Mouse (Mus musculus): ENCODE measurements around the gene Sdf4. TPM values are rescaled to one million over a fixed set of nuclear protein-coding genes. Genes with fewer than 3 reads are reported as not detected.
A peak's percentile ranks its signal among the peaks of the same experiment; 100 is the strongest.

The Sdf4 gene
- polyA plus RNA-seq, 1 experiment from 2014 or later = 175 TPM

GRCm38 (mm10) chr4:156014436-156014835 lies 21.8 kb downstream of the Sdf4 start:
- no peak overlapping the region for H3K4me3 ChIP-seq
- ATAC-seq (ENCODE audit: insufficient number of reproducible peaks, low FRiP score, low TSS enrichment, low read depth) = no peak
- WGBS = 83% methylated on average over 2 of the region's 2 CpGs
- no peaks in the 10 kb centered on the region for H3K9me3 ChIP-seq
- no peak overlapping the region for H3K27ac ChIP-seq
- H3K36me3 ChIP-seq = peaks cover 51% of the 10 kb centered on the region
- no peaks in the 10 kb centered on the region for H3K4me1 ChIP-seq
- H3K4me2 ChIP-seq = no peak overlapping the region
- H3K9ac ChIP-seq = no peak overlapping the region
- no peaks in the 10 kb centered on the region for H3K27me3 ChIP-seq

DNA sequence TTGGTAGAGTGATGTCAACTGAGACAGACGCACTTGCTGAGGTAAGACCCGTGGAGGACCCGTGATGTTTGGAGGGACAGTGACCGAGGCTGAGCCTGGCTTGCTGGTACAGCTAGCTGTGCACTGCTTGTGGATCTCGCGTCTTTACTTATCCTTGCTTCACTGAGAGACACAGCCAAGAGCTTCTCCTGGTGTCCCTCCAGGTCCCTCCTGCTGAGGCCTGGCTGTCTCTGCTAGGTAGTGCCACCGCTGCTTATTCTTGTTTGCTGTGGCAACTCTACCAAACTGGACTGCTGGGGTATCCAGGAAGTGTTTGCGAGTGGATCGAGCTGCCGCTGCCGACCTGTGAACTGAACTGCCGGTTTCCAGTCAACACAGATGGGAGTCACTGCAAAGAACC lies 27.1 kb downstream of the Sdf4 start:
- WGBS = 92% methylated on average over 12 of the region's 12 CpGs
- no peak overlapping the region for H3K4me2 ChIP-seq
- H3K4me3 ChIP-seq = no peak overlapping the region
- no peak for ATAC-seq (ENCODE audit: insufficient number of reproducible peaks, low FRiP score, low TSS enrichment, low read depth)
- no peaks in the 10 kb centered on the region for H3K9me3 ChIP-seq
- no peaks in the 10 kb centered on the region for H3K27me3 ChIP-seq
- no peak overlapping the region for H3K27ac ChIP-seq
- H3K9ac ChIP-seq = no peak overlapping the region
- H3K4me1 ChIP-seq = no peaks in the 10 kb centered on the region
- peaks cover 23% of the 10 kb centered on the region for H3K36me3 ChIP-seq

DNA sequence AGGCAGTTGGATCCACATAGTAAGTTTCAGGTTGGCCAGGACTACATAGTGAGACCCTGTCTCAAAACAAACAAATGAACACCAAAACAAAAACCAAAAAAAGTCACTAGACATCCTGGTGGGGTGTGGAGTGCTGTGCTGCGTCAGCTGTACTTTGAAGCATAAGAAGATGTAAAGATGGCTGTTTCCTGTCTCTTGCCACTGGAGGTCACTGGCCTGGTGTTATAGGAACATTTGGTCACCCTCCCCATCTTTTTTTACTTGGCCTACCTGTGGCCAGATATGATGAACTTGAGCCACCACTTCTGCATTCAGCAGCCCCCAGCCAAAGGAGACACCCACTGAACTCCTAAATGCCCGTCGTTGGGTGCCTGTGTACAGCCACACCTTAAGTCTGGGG lies 28.7 kb downstream of the Sdf4 start:
- H3K4me3 ChIP-seq = no peak overlapping the region
- peaks cover 10% of the 10 kb centered on the region for H3K4me1 ChIP-seq
- H3K4me2 ChIP-seq = no peak overlapping the region
- H3K36me3 ChIP-seq = peaks cover 25% of the 10 kb centered on the region
- H3K27me3 ChIP-seq = no peaks in the 10 kb centered on the region
- H3K27ac ChIP-seq = no peak overlapping the region
- H3K9me3 ChIP-seq = no peaks in the 10 kb centered on the region
- 67% methylated on average over 3 of the region's 3 CpGs for WGBS
- H3K9ac ChIP-seq = no peak overlapping the region
- ATAC-seq (ENCODE audit: insufficient number of reproducible peaks, low FRiP score, low TSS enrichment, low read depth) = no peak

GRCm38 (mm10) chr4:156021942-156022419 lies 29.3 kb downstream of the Sdf4 start:
- WGBS = 65% methylated on average over 9 of the region's 9 CpGs
- H3K4me2 ChIP-seq = no peak overlapping the region
- no peak for ATAC-seq (ENCODE audit: insufficient number of reproducible peaks, low FRiP score, low TSS enrichment, low read depth)

DNA sequence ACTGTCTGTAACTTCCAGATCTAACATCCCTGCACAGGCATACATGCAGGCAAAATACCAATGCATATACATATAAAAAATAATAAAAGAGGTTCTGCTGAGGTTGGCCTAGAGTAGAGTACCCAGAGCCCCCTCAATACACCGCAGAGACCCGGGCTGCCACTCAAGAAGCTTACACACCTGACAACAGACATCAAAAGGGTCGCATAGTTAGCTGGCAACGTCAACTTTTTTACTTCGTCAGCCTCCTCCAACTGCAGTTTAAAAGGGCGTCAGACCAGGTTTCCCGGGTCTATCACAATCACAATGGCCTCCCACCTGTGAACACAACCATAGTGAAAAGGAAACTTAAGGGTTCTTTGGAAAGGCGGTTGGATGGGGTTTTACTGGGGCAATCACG lies 30.8 kb downstream of the Sdf4 start:
- 77% methylated on average over 9 of the region's 9 CpGs for WGBS
- H3K4me1 ChIP-seq = peaks cover 14% of the 10 kb centered on the region
- no peak overlapping the region for H3K4me2 ChIP-seq
- H3K36me3 ChIP-seq = peaks cover 42% of the 10 kb centered on the region
- H3K27ac ChIP-seq = no peak overlapping the region
- H3K27me3 ChIP-seq = no peaks in the 10 kb centered on the region
- no peak overlapping the region for H3K4me3 ChIP-seq
- H3K9me3 ChIP-seq = no peaks in the 10 kb centered on the region
- ATAC-seq (ENCODE audit: insufficient number of reproducible peaks, low FRiP score, low TSS enrichment, low read depth) = no peak
- H3K9ac ChIP-seq = no peak overlapping the region

More at GRCm38 (mm10) chr4:156021942-156022419, 29.3 kb downstream of the Sdf4 start:
- Histone ChIP-seq H3K27me3 (no peaks in the 10 kb centered on the region), H3K36me3 (peaks cover 29% of the 10 kb centered on the region), H3K9me3 (no peaks in the 10 kb centered on the region), H3K9ac (no peak overlapping the region), H3K4me3 (no peak overlapping the region), H3K27ac (no peak overlapping the region), H3K4me1 (peaks cover 14% of the 10 kb centered on the region)

DNA sequence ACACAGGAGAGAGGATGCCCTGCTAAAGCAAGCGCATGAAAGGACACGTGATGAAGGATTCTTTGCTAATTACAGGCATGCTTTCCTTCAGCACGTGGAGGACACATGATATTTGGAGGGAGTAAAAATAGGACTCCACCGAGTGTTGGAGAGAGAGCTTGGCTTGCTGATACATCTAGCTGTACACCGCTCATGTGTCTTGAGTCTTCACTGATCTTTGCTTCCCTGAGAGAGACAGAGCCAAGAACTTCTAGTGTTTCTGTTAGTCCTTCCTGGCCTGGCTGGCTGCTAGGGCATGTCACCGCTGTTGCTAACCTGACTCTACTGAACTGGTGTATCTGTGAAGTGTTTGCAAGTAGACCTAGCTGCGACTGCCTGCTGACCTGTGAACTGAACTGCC lies 31.5 kb downstream of the Sdf4 start:
- Histone ChIP-seq H3K4me1 (peaks cover 14% of the 10 kb centered on the region), H3K9me3 (no peaks in the 10 kb centered on the region), H3K4me3 (no peak overlapping the region), H3K9ac (no peak overlapping the region), H3K27me3 (no peaks in the 10 kb centered on the region), H3K36me3 (peaks cover 46% of the 10 kb centered on the region), H3K4me2 (no peak overlapping the region), H3K27ac (no peak overlapping the region)
- ATAC-seq (ENCODE audit: insufficient number of reproducible peaks, low FRiP score, low TSS enrichment, low read depth) = no peak
- WGBS = 81% methylated on average over 7 of the region's 7 CpGs

DNA sequence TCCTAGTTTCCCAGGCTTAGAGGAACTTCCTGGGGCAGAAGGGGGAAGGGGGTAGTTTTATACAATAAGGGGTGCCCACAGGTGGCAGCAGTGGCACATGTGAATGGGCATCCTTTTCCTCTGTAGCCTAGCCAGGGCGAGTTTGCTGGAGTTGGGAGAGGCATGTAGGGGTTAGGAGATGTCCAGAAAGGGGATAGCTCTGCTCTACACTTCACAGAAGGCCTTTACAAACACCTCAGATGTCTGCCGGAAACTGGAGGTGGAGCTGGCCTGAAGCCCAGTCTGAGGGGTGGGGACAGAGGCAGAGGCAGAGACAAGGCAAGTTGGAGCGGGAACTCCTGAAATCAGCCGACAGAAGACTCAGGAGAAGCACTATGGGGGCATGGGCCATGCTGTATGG lies 33.3 kb downstream of the Sdf4 start, which contains the start of gene Tnfrsf18:
Gene Tnfrsf18, plus strand, starts transcription at position 152 of the 400 bp plus-strand sequence.
- Histone ChIP-seq H3K9me3 (no peaks in the 10 kb centered on the region), H3K27me3 (no peaks in the 10 kb centered on the region), H3K4me3 (no peak within 1 kb of the TSS), H3K36me3 (peaks cover 44% of the 10 kb centered on the region), H3K27ac (peak within 1 kb of the TSS; percentile 61), H3K4me2 (no peak within 1 kb of the TSS), H3K4me1 (peaks cover 25% of the 10 kb centered on the region), H3K9ac (no peak within 1 kb of the TSS; the same call in 1 of the 2 replicates)
- no peak for ATAC-seq (ENCODE audit: insufficient number of reproducible peaks, low FRiP score, low TSS enrichment, low read depth)
- WGBS = 45% methylated on average over 4 of the region's 4 CpGs

DNA sequence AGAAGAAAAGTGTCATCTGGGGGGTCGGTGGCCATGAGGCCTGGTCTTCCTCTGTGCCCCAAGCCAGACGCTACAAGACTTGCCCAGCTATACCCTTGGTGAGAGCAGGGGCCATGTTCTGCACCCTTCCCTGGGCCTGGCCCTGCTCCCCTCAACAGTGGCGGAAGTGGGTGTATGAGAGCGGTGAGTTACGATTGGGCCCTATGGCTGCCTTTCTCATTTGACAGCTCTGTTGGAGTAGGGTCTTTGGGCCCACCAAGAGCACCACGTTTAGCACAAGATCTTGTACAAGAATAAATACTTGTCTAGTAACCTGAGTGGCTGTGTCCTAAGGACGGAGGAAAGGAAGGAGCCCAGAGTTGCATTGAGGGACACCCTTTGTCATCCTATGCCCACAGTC lies 35.9 kb downstream of the Sdf4 start:
- H3K27ac ChIP-seq = no peak overlapping the region
- no peak for ATAC-seq (ENCODE audit: insufficient number of reproducible peaks, low FRiP score, low TSS enrichment, low read depth)
- WGBS = 95% methylated on average over 7 of the region's 7 CpGs
- H3K27me3 ChIP-seq = no peaks in the 10 kb centered on the region
- no peak overlapping the region for H3K4me2 ChIP-seq
- no peaks in the 10 kb centered on the region for H3K9me3 ChIP-seq
- H3K4me3 ChIP-seq = no peak overlapping the region
- peaks cover 36% of the 10 kb centered on the region for H3K36me3 ChIP-seq
- H3K9ac ChIP-seq = no peak overlapping the region
- peaks cover 39% of the 10 kb centered on the region for H3K4me1 ChIP-seq

DNA sequence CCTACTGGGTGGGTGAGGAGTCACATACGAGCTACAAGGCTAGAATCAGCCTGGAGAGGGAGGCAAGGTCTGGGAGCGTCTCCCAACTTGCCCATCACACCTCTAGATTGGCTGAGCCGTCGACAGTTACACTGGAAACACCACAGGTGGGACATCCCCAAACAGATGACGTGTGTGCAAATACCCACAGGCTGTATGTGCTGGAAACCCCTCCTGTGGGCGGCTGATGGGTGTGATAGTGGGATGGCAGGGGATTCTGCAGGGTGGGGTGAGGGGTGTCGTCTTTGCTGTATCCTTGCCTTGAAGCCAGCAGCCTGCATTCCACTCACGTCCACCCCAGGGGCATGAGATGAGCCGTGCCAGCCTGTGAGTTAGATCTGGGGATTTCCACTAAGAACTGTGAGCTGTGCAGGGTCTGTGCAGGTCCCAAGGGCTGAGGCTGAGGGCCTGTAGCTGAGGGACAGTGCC lies 38.0 kb downstream of the Sdf4 start:
- no peak for ATAC-seq (ENCODE audit: insufficient number of reproducible peaks, low FRiP score, low TSS enrichment, low read depth)
- Histone ChIP-seq H3K36me3 (peaks cover 33% of the 10 kb centered on the region), H3K9me3 (no peaks in the 10 kb centered on the region), H3K4me1 (peaks cover 47% of the 10 kb centered on the region), H3K9ac (peak overlapping the region; percentile 40), H3K27ac (peak overlapping the region; percentile 95), H3K4me2 (peak overlapping the region; percentile 66), H3K27me3 (peaks cover 18% of the 10 kb centered on the region), H3K4me3 (peak overlapping the region; percentile 55)
- WGBS = 50% methylated on average over 9 of the region's 9 CpGs

DNA sequence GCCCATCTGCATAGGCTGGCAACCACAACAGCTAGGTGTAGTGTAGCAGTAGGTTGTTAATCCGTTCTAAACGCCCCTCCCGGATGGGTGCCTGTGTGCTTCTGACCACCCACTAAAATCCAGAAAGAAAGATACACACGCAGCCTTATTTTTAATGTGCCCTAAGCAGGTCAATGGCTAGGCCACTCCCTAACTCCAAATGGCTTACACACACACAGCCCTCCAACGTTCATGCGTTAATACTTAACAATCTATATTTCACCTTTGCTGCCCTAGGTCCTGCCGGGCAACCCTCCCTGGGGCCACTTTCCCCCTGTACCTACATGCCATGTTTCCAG lies 38.6 kb downstream of the Sdf4 start:
- peaks cover 28% of the 10 kb centered on the region for H3K36me3 ChIP-seq
- peak overlapping the region; percentile 40 for H3K9ac ChIP-seq
- no peak for ATAC-seq (ENCODE audit: insufficient number of reproducible peaks, low FRiP score, low TSS enrichment, low read depth)
- H3K4me3 ChIP-seq = peak overlapping the region; percentile 55
- H3K27ac ChIP-seq = peak overlapping the region; percentile 95
- peak overlapping the region; percentile 66 for H3K4me2 ChIP-seq
- no peaks in the 10 kb centered on the region for H3K9me3 ChIP-seq
- peaks cover 41% of the 10 kb centered on the region for H3K4me1 ChIP-seq
- WGBS = 4% methylated on average over 7 of the region's 7 CpGs
- peaks cover 23% of the 10 kb centered on the region for H3K27me3 ChIP-seq

- 0% methylated on average over 24 of the region's 24 CpGs for WGBS
- H3K4me1 ChIP-seq = peaks cover 37% of the 10 kb centered on the region
- ATAC-seq (ENCODE audit: insufficient number of reproducible peaks, low FRiP score, low TSS enrichment, low read depth) = peak; percentile 80
These were observed 39.1 kb downstream of the Sdf4 start for GRCm38 (mm10) chr4:156031593-156032391.

DNA sequence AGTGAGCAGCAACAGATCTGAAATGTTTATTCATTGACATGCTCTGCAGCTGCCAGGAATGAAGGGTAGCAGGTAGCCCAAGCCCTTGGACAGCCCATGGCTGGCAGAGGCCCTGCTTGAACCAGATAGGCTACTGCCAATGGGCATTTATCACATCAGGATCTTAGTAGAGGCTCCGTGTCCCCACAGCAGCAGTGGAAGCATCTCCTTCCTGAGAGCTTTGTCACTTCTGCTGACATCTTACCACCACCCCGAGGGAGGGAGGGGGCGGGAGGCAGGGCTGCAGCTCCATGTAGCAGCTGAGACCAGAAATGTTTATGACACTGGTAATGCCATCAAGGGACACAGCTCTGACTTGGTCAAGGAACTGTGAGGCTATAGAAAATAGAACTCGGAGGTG lies 40.2 kb downstream of the Sdf4 start:
- Histone ChIP-seq H3K4me3 (no peak overlapping the region), H3K4me2 (no peak overlapping the region), H3K4me1 (peaks cover 35% of the 10 kb centered on the region), H3K27ac (peak overlapping the region; percentile 95; the same call in 1 of the 2 replicates), H3K36me3 (peaks cover 14% of the 10 kb centered on the region), H3K9ac (no peak overlapping the region), H3K27me3 (peaks cover 25% of the 10 kb centered on the region), H3K9me3 (no peaks in the 10 kb centered on the region)
- 79% methylated on average over 4 of the region's 4 CpGs for WGBS
- no peak for ATAC-seq (ENCODE audit: insufficient number of reproducible peaks, low FRiP score, low TSS enrichment, low read depth)

More at GRCm38 (mm10) chr4:156031593-156032391, 39.1 kb downstream of the Sdf4 start:
- H3K27ac ChIP-seq = peak overlapping the region; percentile 95
- H3K4me2 ChIP-seq = peak overlapping the region; percentile 66
- peak overlapping the region; percentile 40 for H3K9ac ChIP-seq
- peaks cover 23% of the 10 kb centered on the region for H3K36me3 ChIP-seq
- peak overlapping the region; percentile 55 for H3K4me3 ChIP-seq
- peaks cover 25% of the 10 kb centered on the region for H3K27me3 ChIP-seq
- H3K9me3 ChIP-seq = no peaks in the 10 kb centered on the region

Measured in limb, embryonic 15.5 days (tissue).